ENCODE assay signal across 8 mouse cellular contexts in genomic region chr11:114184970-114185882, GRCm38 (mm10).
DNase-seq lines count a peak whose midpoint lies in the region; ATAC-seq and TF ChIP-seq lines count a peak whose summit lies in the region.

No protein-coding gene starts in this region.

- 31% methylated on average over 18 of the region's 18 CpGs for WGBS in heart, embryonic 15.5 days
- 36% methylated on average over 18 of the region's 18 CpGs for WGBS in midbrain, embryonic 14.5 days

- H3K27me3 ChIP-seq in heart, embryonic 15.5 days, result no peaks in the 10 kb centered on the region; the same call in 1 of the 2 replicates
- H3K27me3 ChIP-seq in midbrain, embryonic 14.5 days (ENCODE audit: control insufficient read depth, insufficient read depth, low read length), result no peaks in the 10 kb centered on the region
- H3K27me3 ChIP-seq in testis, adult 2 months (ENCODE audit: control insufficient read depth, insufficient read depth, low read length), result no peaks in the 10 kb centered on the region

- H3K9me3 ChIP-seq in heart, embryonic 15.5 days (replicated peaks), result no peaks in the 10 kb centered on the region
- no peaks in the 10 kb centered on the region for H3K9me3 ChIP-seq in midbrain, embryonic 14.5 days (ENCODE audit: control insufficient read depth, low read length)

- no peak for TF ChIP-seq POLR2A in brain, embryonic 14.5 days (IDR thresholded peaks at IDR 0.05; ENCODE audit: borderline replicate concordance, extremely low read depth, insufficient read depth, insufficient read length, poor library complexity, severe bottlenecking)
- peak; percentile 86 for TF ChIP-seq POLR2A in testis, adult 2 months (IDR thresholded peaks at IDR 0.05; ENCODE audit: control insufficient read depth, low read depth, low read length)

- H3K4me2 ChIP-seq in heart, embryonic 15.5 days, result peak overlapping the region; percentile 46
- no peak overlapping the region for H3K4me2 ChIP-seq in midbrain, embryonic 14.5 days (ENCODE audit: low read length)

- H3K9ac ChIP-seq in heart, embryonic 15.5 days, result no peak overlapping the region
- no peak overlapping the region for H3K9ac ChIP-seq in midbrain, embryonic 14.5 days (replicated peaks; ENCODE audit: low read length)

- intact Hi-C loops in left cerebral cortex, postnatal 10 days (cut with DNase I), result no loop called here
- intact Hi-C loops in left cerebral cortex, adult 2 months (cut with DNase I), result no loop called here

- no peaks in the 10 kb centered on the region for H3K36me3 ChIP-seq in heart, embryonic 15.5 days
- H3K36me3 ChIP-seq in midbrain, embryonic 14.5 days (ENCODE audit: control insufficient read depth, insufficient read depth, low read length), result no peaks in the 10 kb centered on the region
- H3K36me3 ChIP-seq in testis, adult 2 months (ENCODE audit: control insufficient read depth, insufficient read depth, low read length), result no peaks in the 10 kb centered on the region

- no peak overlapping the region for H3K27ac ChIP-seq in left cerebral cortex, adult 2 months
- H3K27ac ChIP-seq in heart, embryonic 15.5 days, result peak overlapping the region; percentile 45
- H3K27ac ChIP-seq in midbrain, embryonic 14.5 days (replicated peaks; ENCODE audit: low read depth, low read length), result no peak overlapping the region
- peak overlapping the region; percentile 86 for H3K27ac ChIP-seq in testis, adult 2 months (ENCODE audit: control insufficient read depth, insufficient read depth, low read depth, low read length)

- peak; percentile 68 for ATAC-seq in heart, embryonic 15.5 days (replicated peaks; ENCODE audit: insufficient number of reproducible peaks, insufficient read depth, low FRiP score, low read depth)
- peak; percentile 43; the same call in 1 of the 2 replicates for ATAC-seq in midbrain, embryonic 14.5 days (ENCODE audit: low FRiP score, low TSS enrichment)

- DNase-seq in left cerebral cortex, postnatal 10 days (ENCODE audit: extremely low spot score in 1 of 2, low spot score in 2 of 2), result peak; percentile 45 to 49
- DNase-seq in left cerebral cortex, adult 2 months (ENCODE audit: extremely low spot score in 1 of 2, low spot score in 2 of 2), result no peak
- DNase-seq in brain, embryonic 14.5 days (ENCODE audit: low read depth), result peak; percentile 88
- peak; percentile 11 to 31 for DNase-seq in kidney, postnatal 36 days
- DNase-seq in midbrain, embryonic 14.5 days, result peak; percentile 84
- DNase-seq in gastrocnemius, postnatal 4 days (ENCODE audit: low spot score in 2 of 2), result no peak

- TF ChIP-seq CTCF in left cerebral cortex, adult 2 months (IDR thresholded peaks at IDR 0.05), result no peak
- 0 out of 2 replicates have a peak, but pooled peaks have one; percentile 3 for TF ChIP-seq CTCF in brain, embryonic 14.5 days (IDR thresholded peaks at IDR 0.05; ENCODE audit: borderline replicate concordance, extremely low read depth, insufficient read depth, insufficient read length)
- TF ChIP-seq CTCF in testis, adult 2 months (IDR thresholded peaks at IDR 0.05; ENCODE audit: control insufficient read depth, insufficient read depth, insufficient replicate concordance, low read depth, low read length), result no peak

- H3K4me1 ChIP-seq in heart, embryonic 15.5 days (replicated peaks), result peaks cover 20% of the 10 kb centered on the region
- peaks cover 9% of the 10 kb centered on the region for H3K4me1 ChIP-seq in midbrain, embryonic 14.5 days (ENCODE audit: control insufficient read depth, insufficient read depth, low read length)
- H3K4me1 ChIP-seq in testis, adult 2 months (ENCODE audit: control insufficient read depth, insufficient read depth, low read length), result peaks cover 7% of the 10 kb centered on the region

- no peak overlapping the region for H3K4me3 ChIP-seq in left cerebral cortex, adult 2 months
- H3K4me3 ChIP-seq in heart, embryonic 15.5 days, result no peak overlapping the region
- no peak overlapping the region for H3K4me3 ChIP-seq in midbrain, embryonic 14.5 days (replicated peaks; ENCODE audit: low read depth, low read length)
- peak overlapping the region; percentile 92 for H3K4me3 ChIP-seq in testis, adult 2 months (ENCODE audit: control insufficient read depth, low read depth, low read length)

Comparison
In these comparisons a context has a peak if more than half of its experiments do, and no peak if none do; other contexts are left out.
1. DNase-seq: peak in left cerebral cortex, postnatal 10 days (2 of 2), brain, embryonic 14.5 days (single experiment), kidney, postnatal 36 days (2 of 2) and midbrain, embryonic 14.5 days (single experiment); none in left cerebral cortex, adult 2 months (0 of 2) and gastrocnemius, postnatal 4 days (0 of 2).
2. H3K27ac ChIP-seq: peak in heart, embryonic 15.5 days (single experiment) and testis, adult 2 months (single experiment); none in left cerebral cortex, adult 2 months (single experiment) and midbrain, embryonic 14.5 days (single experiment).